Mouse (Mus musculus) gastrocnemius, postnatal 25 days (tissue): ENCODE results near the gene Clps. TPM values are rescaled to one million over a fixed set of nuclear protein-coding genes. Genes with fewer than 3 reads are reported as not detected.
"Not testable (repeated sequence)": the region's sequence is repeated elsewhere in the genome, so short reads cannot be mapped to it uniquely, and the experiment has no call there.

Experiments
- DNase-seq: peaks from one replicate; pipeline ENCODE4 v3.0.0; 2022
- long read RNA-seq, 2 experiments: library from polyadenylated mRNA; stranded (forward); transcript quantifications; one replicate each; pipeline ENCODE4 v2.0.0; 2021
- total RNA-seq, 2 experiments: library from RNA; stranded (reverse); gene quantifications; 1 replicate in 1 of 2; 2 replicates in 1 of 2; pipeline ENCODE4 v1.2.3; 2021

The Clps gene
- not detected for total RNA-seq
- long read RNA-seq, experiment 1: 0 reads
- long read RNA-seq, experiment 2, partial matches to known transcripts: 0 of 2 reads
- long read RNA-seq, experiment 2, other reads (novel, unspliced or antisense): 2 of 2 reads

GRCm38 (mm10) chr17:28560598-28560997 lies at the start of gene Clps:
Clps (minus strand) TSS chr17:28560766.
- no peak for DNase-seq

- no peak for DNase-seq
These were observed 49.0 kb upstream of the Clps start for GRCm38 (mm10) chr17:28609543-28609942.

- no peak for DNase-seq
These were observed 41.1 kb upstream of the Clps start for GRCm38 (mm10) chr17:28601557-28602250.

GRCm38 (mm10) chr17:28600780-28601179 lies 40.2 kb upstream of the Clps start:
- DNase-seq: no peak

GRCm38 (mm10) chr17:28593965-28594364 lies 33.4 kb upstream of the Clps start:
- DNase-seq: no peak

- DNase-seq: peak; percentile 48
These were observed 32.4 kb upstream of the Clps start for GRCm38 (mm10) chr17:28592998-28593397.

GRCm38 (mm10) chr17:28591476-28591875 lies 30.9 kb upstream of the Clps start:
- no peak for DNase-seq

GRCm38 (mm10) chr17:28590596-28590995 lies 30.0 kb upstream of the Clps start:
- no peak for DNase-seq

GRCm38 (mm10) chr17:28588591-28588990 lies 28.0 kb upstream of the Clps start:
- DNase-seq: no peak

GRCm38 (mm10) chr17:28586509-28586908 lies 25.9 kb upstream of the Clps start:
- DNase-seq: no peak

- no peak for DNase-seq
These were observed 20.5 kb upstream of the Clps start for GRCm38 (mm10) chr17:28581056-28581455.

GRCm38 (mm10) chr17:28580396-28580795 lies 19.8 kb upstream of the Clps start:
- no peak for DNase-seq

GRCm38 (mm10) chr17:28575244-28576125 lies 14.9 kb upstream of the Clps start, which contains the start of gene Lhfpl5:
Lhfpl5 (plus strand) TSS chr17:28575641.
- DNase-seq: no peak

- no peak for DNase-seq
These were observed 12.4 kb upstream of the Clps start for GRCm38 (mm10) chr17:28572941-28573340.

- no peak for DNase-seq
These were observed 12.0 kb upstream of the Clps start for GRCm38 (mm10) chr17:28572521-28572920.

- DNase-seq: no peak
These were observed 11.3 kb upstream of the Clps start for GRCm38 (mm10) chr17:28571868-28572267.

- no peak for DNase-seq
These were observed 7.0 kb upstream of the Clps start for GRCm38 (mm10) chr17:28567541-28567940.

GRCm38 (mm10) chr17:28565181-28565580 lies 4.6 kb upstream of the Clps start:
- no peak for DNase-seq

GRCm38 (mm10) chr17:28561613-28562012 lies 1.0 kb upstream of the Clps start:
- DNase-seq: no peak

- no peak for DNase-seq
These were observed 2.8 kb downstream of the Clps start for GRCm38 (mm10) chr17:28557772-28558171.

- no peak for DNase-seq
These were observed 3.8 kb downstream of the Clps start for GRCm38 (mm10) chr17:28556635-28557396.

- not testable (repeated sequence) for DNase-seq
These were observed 6.5 kb downstream of the Clps start for GRCm38 (mm10) chr17:28554021-28554420.
